Mouse (Mus musculus): Measurements from ENCODE around the gene F2r. TPM values are rescaled to one million over a fixed set of nuclear protein-coding genes. Genes with fewer than 3 reads are reported as not detected.
A peak's percentile ranks its signal among the peaks of the same experiment; 100 is the strongest.

F2r gene
- polyA plus RNA-seq, 1 experiment from 2014 or later, result 78.9 TPM

DNA sequence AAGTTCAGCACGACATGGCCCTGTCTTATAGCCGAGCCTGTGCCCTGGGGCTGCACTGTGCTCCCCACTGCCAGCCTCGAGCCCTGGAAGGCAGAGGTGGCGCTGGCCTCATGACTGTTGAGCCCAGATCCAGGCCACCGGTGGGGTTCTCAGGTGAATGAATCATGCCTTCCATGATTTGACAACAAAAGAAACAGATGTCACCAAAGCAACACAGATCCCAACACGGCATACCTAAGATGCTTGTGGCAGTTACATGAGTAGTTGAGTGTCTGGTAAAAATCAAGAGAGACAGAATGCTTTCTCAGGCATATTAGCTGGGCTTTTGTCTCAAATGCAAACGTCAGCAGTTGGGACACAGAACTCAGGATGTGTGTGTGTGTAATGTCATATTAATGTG lies 25.5 kb upstream of the F2r start:
- Histone ChIP-seq H3K4me3 (no peak overlapping the region), H3K36me3 (no peaks in the 10 kb centered on the region), H3K4me1 (peaks cover 12% of the 10 kb centered on the region), H3K9me3 (no peaks in the 10 kb centered on the region), H3K9ac (replicated peaks) (no peak overlapping the region), H3K27ac (replicated peaks) (no peak overlapping the region), H3K27me3 (no peaks in the 10 kb centered on the region), H3K4me2 (replicated peaks) (no peak overlapping the region)
- no peak for ATAC-seq (replicated peaks)
- 73% methylated on average over 7 of the region's 7 CpGs for WGBS

DNA sequence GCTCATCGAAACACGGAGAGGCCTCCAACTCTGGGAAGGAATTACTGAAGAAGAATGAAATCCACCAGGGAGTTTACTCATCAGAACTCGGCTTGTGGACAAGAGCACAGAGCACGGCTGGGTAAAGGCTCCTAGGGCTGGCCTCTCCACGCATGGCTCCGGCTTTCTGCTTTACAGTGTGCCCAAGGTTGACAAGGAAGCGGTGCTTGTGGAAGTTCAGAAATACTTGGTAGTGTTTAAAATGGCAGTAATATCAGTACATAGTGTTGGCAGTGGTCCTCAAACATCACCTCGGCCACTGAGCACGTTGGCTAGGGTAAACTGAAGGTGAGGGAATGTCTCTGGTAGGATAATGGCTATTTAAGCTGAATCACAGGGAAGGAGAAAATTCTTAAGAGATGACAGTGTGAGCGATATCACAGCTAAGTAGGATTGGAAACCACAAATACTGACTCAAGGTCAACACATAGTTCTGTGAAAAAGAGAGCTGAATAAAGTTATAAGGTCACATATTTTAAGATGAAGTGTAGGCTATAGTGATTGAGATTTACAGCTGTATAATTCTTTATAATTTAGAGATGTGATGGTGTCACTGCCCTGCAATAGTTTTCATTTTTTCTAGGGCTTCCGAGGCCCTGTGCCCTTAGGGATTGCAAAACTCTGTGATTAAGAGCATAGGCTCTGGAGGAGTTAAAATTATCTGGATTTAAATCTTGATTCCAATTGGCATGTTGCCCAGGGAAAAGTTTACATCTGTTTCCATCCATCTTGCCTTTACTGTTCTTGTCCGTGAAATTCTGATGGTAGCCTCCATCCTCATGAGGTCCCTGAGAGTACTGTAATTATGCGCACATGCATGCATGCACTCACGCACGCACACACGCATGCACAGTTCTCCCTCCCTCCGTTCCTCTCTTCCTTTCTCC lies 23.0 kb upstream of the F2r start:
- Histone ChIP-seq H3K27ac (replicated peaks) (no peak overlapping the region), H3K36me3 (no peaks in the 10 kb centered on the region), H3K4me3 (no peak overlapping the region), H3K27me3 (no peaks in the 10 kb centered on the region), H3K4me2 (replicated peaks) (no peak overlapping the region), H3K9ac (replicated peaks) (no peak overlapping the region), H3K9me3 (no peaks in the 10 kb centered on the region), H3K4me1 (peaks cover 13% of the 10 kb centered on the region)
- ATAC-seq (replicated peaks), result no peak
- WGBS, result 90% methylated on average over 17 of the region's 17 CpGs

DNA sequence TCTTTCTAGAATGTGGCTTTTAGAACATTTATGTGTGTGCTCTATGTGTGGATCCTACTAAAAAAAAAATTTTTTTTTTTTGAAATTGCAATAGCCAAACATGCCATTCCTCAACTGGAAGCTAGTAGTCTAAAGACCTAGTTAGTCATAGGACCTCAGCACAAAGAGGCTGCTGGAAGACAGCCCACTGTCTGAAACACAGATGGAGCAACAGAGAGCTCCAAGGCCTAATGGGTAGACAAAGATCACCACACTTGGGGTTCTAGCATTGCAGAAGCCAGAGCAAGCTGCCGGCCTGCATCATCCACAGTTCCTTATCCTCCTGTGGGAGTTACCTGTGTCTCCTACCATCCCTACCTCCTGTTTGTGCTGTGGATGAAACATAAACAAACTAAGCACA lies 22.1 kb upstream of the F2r start:
- H3K4me3 ChIP-seq, result no peak overlapping the region
- H3K36me3 ChIP-seq, result no peaks in the 10 kb centered on the region
- ATAC-seq (replicated peaks), result no peak
- WGBS, result 97% methylated on average over 1 of the region's 1 CpGs
- H3K27me3 ChIP-seq, result no peaks in the 10 kb centered on the region
- no peak overlapping the region for H3K4me2 ChIP-seq (replicated peaks)
- H3K9ac ChIP-seq (replicated peaks), result no peak overlapping the region
- no peaks in the 10 kb centered on the region for H3K9me3 ChIP-seq
- peaks cover 13% of the 10 kb centered on the region for H3K4me1 ChIP-seq
- H3K27ac ChIP-seq (replicated peaks), result no peak overlapping the region

- Histone ChIP-seq H3K9ac (replicated peaks) (no peak overlapping the region), H3K36me3 (no peaks in the 10 kb centered on the region), H3K27ac (replicated peaks) (0 out of 2 replicates have a peak overlapping the region, but pooled peaks have one; percentile 29), H3K4me3 (no peak overlapping the region), H3K9me3 (no peaks in the 10 kb centered on the region), H3K4me2 (replicated peaks) (no peak overlapping the region), H3K4me1 (peaks cover 13% of the 10 kb centered on the region), H3K27me3 (no peaks in the 10 kb centered on the region)
- 46% methylated on average over 15 of the region's 15 CpGs for WGBS
- ATAC-seq (replicated peaks), result peak; percentile 66; the same call in 1 of the 2 replicates
Observed at GRCm38 (mm10) chr13:95639336-95640116, 21.2 kb upstream of the F2r start.

DNA sequence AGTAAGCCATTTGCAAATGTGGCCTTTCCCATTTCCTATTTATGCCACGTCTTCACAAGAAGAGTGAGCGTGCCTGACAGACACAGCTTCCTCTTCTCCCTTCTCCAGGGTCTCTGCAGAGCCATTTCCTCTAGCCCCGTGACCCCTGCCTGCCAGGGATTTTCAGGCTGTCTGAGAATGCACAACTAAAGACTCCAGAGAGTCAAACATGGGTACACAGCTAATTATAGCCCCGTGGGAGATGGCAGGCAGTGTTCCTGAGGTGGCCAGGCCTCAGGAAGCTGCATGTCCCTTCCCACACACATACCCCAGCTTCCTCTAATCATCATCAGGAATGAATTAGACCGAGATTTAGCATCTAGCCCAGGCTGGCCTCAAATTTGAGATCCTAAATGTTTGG lies 20.6 kb upstream of the F2r start:
- no peak overlapping the region for H3K4me2 ChIP-seq (replicated peaks)
- H3K36me3 ChIP-seq, result no peaks in the 10 kb centered on the region
- no peak overlapping the region for H3K9ac ChIP-seq (replicated peaks)
- no peak for ATAC-seq (replicated peaks)
- H3K9me3 ChIP-seq, result no peaks in the 10 kb centered on the region
- no peaks in the 10 kb centered on the region for H3K27me3 ChIP-seq
- peak overlapping the region; percentile 29; the same call in 1 of the 2 replicates for H3K27ac ChIP-seq (replicated peaks)
- WGBS, result 37% methylated on average over 5 of the region's 5 CpGs
- H3K4me3 ChIP-seq, result no peak overlapping the region
- peaks cover 13% of the 10 kb centered on the region for H3K4me1 ChIP-seq

GRCm38 (mm10) chr13:95637737-95638136 lies 19.4 kb upstream of the F2r start:
- WGBS, result 89% methylated on average over 10 of the region's 10 CpGs
- Histone ChIP-seq H3K4me2 (replicated peaks) (no peak overlapping the region), H3K27ac (replicated peaks) (no peak overlapping the region), H3K9me3 (no peaks in the 10 kb centered on the region), H3K4me1 (peaks cover 13% of the 10 kb centered on the region), H3K4me3 (no peak overlapping the region), H3K27me3 (no peaks in the 10 kb centered on the region), H3K36me3 (no peaks in the 10 kb centered on the region), H3K9ac (replicated peaks) (no peak overlapping the region)
- no peak for ATAC-seq (replicated peaks)

DNA sequence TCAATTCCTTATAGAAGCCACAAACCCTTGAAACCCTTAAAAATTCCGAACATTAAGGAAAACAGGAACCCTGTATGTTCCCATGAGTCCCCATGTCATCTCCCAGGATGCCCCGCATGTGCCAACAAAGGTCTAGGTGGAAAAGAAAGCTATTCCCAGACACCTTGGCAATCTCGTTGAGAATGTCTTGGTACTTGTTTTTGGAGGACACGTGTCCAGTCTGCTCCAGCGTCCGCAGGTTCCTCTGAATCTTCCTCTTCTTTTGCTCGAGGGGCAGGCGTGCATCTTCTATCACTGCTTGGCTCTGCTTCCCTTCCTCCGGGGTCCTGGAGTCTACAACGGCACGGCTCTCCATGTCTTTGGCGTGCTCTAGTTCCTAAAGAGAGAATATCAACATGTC lies 17.0 kb upstream of the F2r start:
- no peak overlapping the region for H3K4me3 ChIP-seq
- no peak overlapping the region for H3K9ac ChIP-seq (replicated peaks)
- ATAC-seq (replicated peaks), result no peak
- no peaks in the 10 kb centered on the region for H3K27me3 ChIP-seq
- no peaks in the 10 kb centered on the region for H3K9me3 ChIP-seq
- H3K4me1 ChIP-seq, result peaks cover 13% of the 10 kb centered on the region
- no peak overlapping the region for H3K4me2 ChIP-seq (replicated peaks)
- H3K36me3 ChIP-seq, result 0 out of 2 replicates have a peak, but pooled peaks cover 3% of the 10 kb centered on the region
- WGBS, result 90% methylated on average over 12 of the region's 12 CpGs
- H3K27ac ChIP-seq (replicated peaks), result no peak overlapping the region

GRCm38 (mm10) chr13:95634451-95634850 lies 16.2 kb upstream of the F2r start:
- Histone ChIP-seq H3K36me3 (0 out of 2 replicates have a peak, but pooled peaks cover 3% of the 10 kb centered on the region), H3K4me3 (no peak overlapping the region), H3K9ac (replicated peaks) (no peak overlapping the region), H3K9me3 (no peaks in the 10 kb centered on the region), H3K4me2 (replicated peaks) (no peak overlapping the region), H3K27me3 (no peaks in the 10 kb centered on the region), H3K27ac (replicated peaks) (no peak overlapping the region), H3K4me1 (peaks cover 8% of the 10 kb centered on the region)
- WGBS, result 55% methylated on average over 2 of the region's 2 CpGs
- no peak for ATAC-seq (replicated peaks)

DNA sequence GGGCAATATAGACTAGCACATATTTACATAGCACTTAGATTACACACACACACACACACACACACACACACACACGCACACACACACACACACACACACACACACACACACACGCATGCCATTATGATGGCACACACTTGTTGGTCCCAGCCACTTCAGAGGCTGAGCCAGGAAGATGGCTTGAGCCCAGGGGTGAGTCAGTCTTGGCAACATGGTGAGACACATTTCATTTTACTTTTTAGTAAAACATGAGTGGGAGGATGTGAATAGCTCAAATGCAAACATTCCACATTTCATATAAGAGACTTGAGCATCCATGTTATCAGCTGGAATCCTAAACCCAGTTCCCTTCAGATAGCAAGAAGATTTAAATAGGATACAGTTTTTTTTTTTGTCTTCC lies 15.1 kb upstream of the F2r start:
- WGBS, result 71% methylated on average over 2 of the region's 2 CpGs
- no peak for ATAC-seq (replicated peaks)

GRCm38 (mm10) chr13:95632144-95632543 lies 13.9 kb upstream of the F2r start:
- no peak overlapping the region for H3K9ac ChIP-seq (replicated peaks)
- H3K4me1 ChIP-seq, result no peaks in the 10 kb centered on the region
- no peaks in the 10 kb centered on the region for H3K9me3 ChIP-seq
- no peaks in the 10 kb centered on the region for H3K27me3 ChIP-seq
- no peak overlapping the region for H3K4me3 ChIP-seq
- H3K4me2 ChIP-seq (replicated peaks), result no peak overlapping the region
- H3K36me3 ChIP-seq, result 0 out of 2 replicates have a peak, but pooled peaks cover 5% of the 10 kb centered on the region
- H3K27ac ChIP-seq (replicated peaks), result no peak overlapping the region
- ATAC-seq (replicated peaks), result no peak
- WGBS, result 94% methylated on average over 6 of the region's 6 CpGs

More for the DNA sequence above, 15.1 kb upstream of the F2r start:
- Histone ChIP-seq H3K4me1 (no peaks in the 10 kb centered on the region), H3K9me3 (no peaks in the 10 kb centered on the region), H3K9ac (replicated peaks) (no peak overlapping the region), H3K4me3 (no peak overlapping the region), H3K27ac (replicated peaks) (no peak overlapping the region), H3K36me3 (0 out of 2 replicates have a peak, but pooled peaks cover 3% of the 10 kb centered on the region), H3K27me3 (no peaks in the 10 kb centered on the region), H3K4me2 (replicated peaks) (no peak overlapping the region)

GRCm38 (mm10) chr13:95630747-95631146 lies 12.5 kb upstream of the F2r start:
- H3K36me3 ChIP-seq, result 0 out of 2 replicates have a peak, but pooled peaks cover 5% of the 10 kb centered on the region
- ATAC-seq (replicated peaks), result no peak
- H3K4me2 ChIP-seq (replicated peaks), result no peak overlapping the region
- no peak overlapping the region for H3K27ac ChIP-seq (replicated peaks)
- H3K27me3 ChIP-seq, result no peaks in the 10 kb centered on the region
- H3K9me3 ChIP-seq, result no peaks in the 10 kb centered on the region
- WGBS, result 80% methylated on average over 2 of the region's 2 CpGs
- H3K4me3 ChIP-seq, result no peak overlapping the region
- H3K9ac ChIP-seq (replicated peaks), result no peak overlapping the region
- no peaks in the 10 kb centered on the region for H3K4me1 ChIP-seq

DNA sequence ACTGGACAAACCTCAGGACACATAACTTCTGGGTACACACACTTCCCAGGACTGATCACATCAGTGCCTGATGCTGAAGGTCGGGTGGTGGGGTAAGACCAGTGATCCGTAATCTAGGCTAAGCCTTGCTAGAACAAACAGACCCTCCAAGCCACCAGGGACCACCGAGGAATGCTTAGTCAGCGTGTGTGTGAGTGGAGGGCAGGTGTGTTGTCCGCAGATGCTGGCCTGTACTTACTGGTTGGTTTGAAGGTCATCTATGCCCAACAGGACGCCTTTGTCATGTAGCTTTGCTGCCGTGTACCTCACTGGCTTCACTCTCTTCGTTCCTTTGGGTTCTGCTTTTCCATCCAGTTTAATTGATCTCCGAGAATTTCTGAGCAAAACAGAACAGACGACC lies 11.5 kb upstream of the F2r start:
- Histone ChIP-seq H3K36me3 (0 out of 2 replicates have a peak, but pooled peaks cover 5% of the 10 kb centered on the region), H3K4me1 (no peaks in the 10 kb centered on the region), H3K4me2 (replicated peaks) (no peak overlapping the region), H3K27me3 (no peaks in the 10 kb centered on the region), H3K27ac (replicated peaks) (no peak overlapping the region), H3K4me3 (no peak overlapping the region), H3K9me3 (no peaks in the 10 kb centered on the region), H3K9ac (replicated peaks) (no peak overlapping the region)
- WGBS, result 94% methylated on average over 10 of the region's 10 CpGs
- no peak for ATAC-seq (replicated peaks)
